Mouse (Mus musculus) hindbrain, embryonic 11.5 days (tissue): ENCODE measurements around the gene Htr6. TPM values are rescaled to one million over a fixed set of nuclear protein-coding genes. Genes with fewer than 3 reads are reported as not detected.

Source experiments
- ATAC-seq: fragments of 200-750 bp; cut with Nextera tagmentation; 2 replicates; pipeline ENCODE4 v1.8.0; 2017; ENCODE audit warnings: mild to moderate bottlenecking, moderate TSS enrichment, moderate library complexity; ENCODE audit not compliant: low FRiP score
- DNase-seq: peaks from one replicate; pipeline ENCODE4 v3.0.0-alpha.2; 2015; ENCODE audit warnings: low spot score
- H3K27ac ChIP-seq: fragments of 300-500 bp; sonication (generic); 2 replicates; pipeline ENCODE4 v1.5.1; 2014; ENCODE audit warnings: mild to moderate bottlenecking, low read depth, low read length
- H3K27me3 ChIP-seq: fragments of 300-500 bp; sonication (generic); 2 replicates; pipeline ENCODE4 v1.6.1; 2014; ENCODE audit warnings: mild to moderate bottlenecking, low read length, moderate library complexity, mixed read lengths; ENCODE audit not compliant: control insufficient read depth, insufficient read depth
- H3K36me3 ChIP-seq: fragments of 300-500 bp; sonication (generic); 2 replicates; pipeline ENCODE4 v1.6.1; 2014; ENCODE audit warnings: mild to moderate bottlenecking, low read length, moderate library complexity, mixed read lengths; ENCODE audit not compliant: control insufficient read depth, insufficient read depth
- H3K4me1 ChIP-seq: fragments of 300-500 bp; sonication (generic); replicated peaks from 2 replicates; pipeline ENCODE4 v1.6.1; 2014; ENCODE audit warnings: low read length, mixed read lengths; ENCODE audit not compliant: control insufficient read depth, insufficient read depth
- H3K4me2 ChIP-seq: fragments of 300-500 bp; sonication (generic); replicated peaks from 2 replicates; pipeline ENCODE4 v1.6.1; 2014; ENCODE audit warnings: mild to moderate bottlenecking, low read depth, low read length
- H3K4me3 ChIP-seq: fragments of 300-500 bp; sonication (generic); 2 replicates; pipeline ENCODE4 v1.5.1; 2014; ENCODE audit warnings: low read depth, low read length
- H3K9ac ChIP-seq: fragments of 300-500 bp; sonication (generic); 2 replicates; pipeline ENCODE4 v1.6.1; 2014; ENCODE audit warnings: low read depth, low read length
- H3K9me3 ChIP-seq: fragments of 300-500 bp; sonication (generic); 2 replicates; pipeline ENCODE4 v1.6.1; 2016; ENCODE audit warnings: low read length; ENCODE audit not compliant: control insufficient read depth
- WGBS: fragments of 180-500 bp; shearing (Covaris S2); extraction: QIAGEN DNeasy Blood & Tissue Kit; methylation state at CpG from one replicate; pipeline ENCODE4 v1.1.7; 2014; 5-methylcytosine and 5-hydroxymethylcytosine counted together
- polyA plus RNA-seq: library from polyadenylated mRNA; unstranded; fragments of >200 nt; fragmentation: Nextera tagmentation; extraction: Ambion mirVana; gene quantifications from 2 replicates; pipeline ENCODE4 v1.2.1, GENCODE M21; 2014

The Htr6 gene
- polyA plus RNA-seq, 1 experiment from 2014 or later = not detected

DNA sequence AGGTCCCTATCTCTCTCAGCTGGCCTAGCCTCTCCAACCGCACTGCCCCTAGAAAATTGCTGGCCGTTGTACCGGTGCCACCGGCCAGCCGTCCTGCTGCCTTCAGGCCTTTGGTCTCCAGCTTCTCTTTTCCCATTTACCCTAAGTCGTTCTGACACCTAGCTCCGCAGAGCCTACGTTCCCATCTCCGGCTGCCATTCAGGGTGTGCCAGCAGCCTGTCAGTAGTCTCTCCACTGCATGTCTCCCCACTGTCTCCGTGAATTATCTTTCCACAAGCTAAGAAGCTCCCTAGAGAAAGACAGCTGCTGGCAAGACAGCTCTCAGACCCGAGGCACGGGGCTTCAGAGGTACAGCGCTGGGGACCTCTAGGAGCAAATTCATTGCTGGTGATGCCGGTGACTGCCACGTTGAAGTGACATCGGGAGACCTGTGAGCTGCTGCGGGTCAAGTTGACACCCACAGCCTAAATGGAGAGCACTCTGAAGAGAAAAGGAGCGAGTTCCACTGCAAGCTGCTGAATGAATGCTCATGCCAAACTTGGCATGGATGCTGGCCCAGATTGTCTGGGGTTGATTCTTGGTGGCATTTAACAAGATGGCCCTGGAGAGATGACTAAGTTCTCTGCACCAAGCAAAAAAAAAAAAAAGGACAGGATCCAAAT, 6.0 kb upstream of the Htr6 start:
- 75% methylated on average over 18 of the region's 18 CpGs for WGBS
- no peak overlapping the region for H3K4me3 ChIP-seq
- H3K27ac ChIP-seq = no peak overlapping the region
- no peak overlapping the region for H3K9ac ChIP-seq
- peaks cover 6% of the 10 kb centered on the region; the same call in 1 of the 2 replicates for H3K4me1 ChIP-seq
- no peaks in the 10 kb centered on the region for H3K36me3 ChIP-seq
- no peak for DNase-seq
- peaks cover 13% of the 10 kb centered on the region for H3K27me3 ChIP-seq
- H3K9me3 ChIP-seq = no peaks in the 10 kb centered on the region
- no peak for ATAC-seq
- no peak overlapping the region for H3K4me2 ChIP-seq

DNA sequence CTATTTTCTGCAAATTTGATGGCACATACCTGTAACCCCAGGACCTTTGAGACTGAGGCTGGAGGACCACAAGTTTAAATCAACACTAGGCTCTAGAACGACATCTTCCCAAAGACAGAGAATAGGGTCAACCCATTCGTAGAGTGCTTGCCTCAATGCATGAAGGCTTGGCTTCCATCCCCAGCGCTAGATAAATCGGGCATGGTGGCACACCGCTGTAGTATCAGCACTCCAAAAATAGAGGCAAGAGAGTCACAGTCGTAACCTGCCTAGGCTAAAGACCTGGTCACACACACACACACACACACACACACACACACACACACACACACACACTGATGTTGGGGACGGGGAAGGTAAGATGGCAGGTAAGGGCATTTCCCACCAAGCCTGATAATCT, 4.9 kb upstream of the Htr6 start:
- no peak overlapping the region for H3K9ac ChIP-seq
- H3K4me1 ChIP-seq = peaks cover 8% of the 10 kb centered on the region; the same call in 1 of the 2 replicates
- DNase-seq = no peak
- H3K27me3 ChIP-seq = peaks cover 25% of the 10 kb centered on the region
- no peaks in the 10 kb centered on the region for H3K9me3 ChIP-seq
- WGBS = 95% methylated on average over 7 of the region's 7 CpGs
- no peak overlapping the region for H3K4me3 ChIP-seq
- no peaks in the 10 kb centered on the region for H3K36me3 ChIP-seq
- H3K4me2 ChIP-seq = no peak overlapping the region
- no peak overlapping the region for H3K27ac ChIP-seq
- no peak for ATAC-seq

DNA sequence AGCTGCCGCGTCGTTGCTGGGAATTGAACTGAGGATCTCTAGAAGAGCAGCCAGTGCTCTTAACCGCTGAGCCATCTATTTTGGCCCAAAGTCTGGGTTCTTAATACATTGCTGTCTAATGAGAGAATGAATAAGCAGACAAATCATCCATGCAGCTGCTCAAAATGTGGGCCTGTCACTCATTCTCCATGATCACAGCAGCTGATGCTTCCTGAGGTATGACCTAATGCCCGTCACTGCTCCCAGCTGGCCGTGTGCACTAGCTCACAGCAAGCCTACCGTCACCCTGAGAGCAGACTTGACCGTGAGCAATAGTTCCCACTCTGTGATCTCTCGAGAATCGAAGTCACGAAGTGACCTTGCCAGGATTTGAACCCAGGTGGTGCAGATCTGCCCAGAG, 4.1 kb upstream of the Htr6 start:
- Histone ChIP-seq H3K4me1 (peaks cover 8% of the 10 kb centered on the region; the same call in 1 of the 2 replicates), H3K4me2 (no peak overlapping the region), H3K4me3 (no peak overlapping the region), H3K27me3 (peaks cover 31% of the 10 kb centered on the region), H3K36me3 (no peaks in the 10 kb centered on the region), H3K9ac (no peak overlapping the region), H3K9me3 (no peaks in the 10 kb centered on the region), H3K27ac (no peak overlapping the region)
- DNase-seq (no peak), ATAC-seq (no peak)
- WGBS = 75% methylated on average over 11 of the region's 11 CpGs

DNA sequence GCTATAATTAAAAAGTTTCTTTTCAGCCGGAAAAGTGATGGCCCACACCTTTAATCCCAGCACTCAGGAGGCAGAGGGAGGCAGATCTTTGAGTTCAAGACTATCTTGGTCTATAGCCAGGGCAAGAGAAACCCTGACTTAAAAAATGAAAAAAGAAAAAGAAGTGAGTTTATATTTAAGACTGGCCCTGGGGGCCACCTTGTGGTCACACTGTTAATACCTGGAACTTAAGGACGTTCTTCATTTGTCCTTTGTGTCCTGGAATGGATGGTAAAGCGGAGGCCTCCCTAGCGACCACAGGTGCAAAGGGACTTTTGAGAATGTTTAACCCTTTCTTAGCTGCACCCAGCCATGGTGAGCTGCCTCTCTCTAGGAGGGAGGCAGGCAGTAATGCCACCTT, 3.4 kb upstream of the Htr6 start:
- no peaks in the 10 kb centered on the region for H3K36me3 ChIP-seq
- H3K4me1 ChIP-seq = peaks cover 8% of the 10 kb centered on the region; the same call in 1 of the 2 replicates
- no peaks in the 10 kb centered on the region for H3K9me3 ChIP-seq
- WGBS = 23% methylated on average over 4 of the region's 4 CpGs
- H3K9ac ChIP-seq = no peak overlapping the region
- H3K4me2 ChIP-seq = no peak overlapping the region
- no peak overlapping the region for H3K4me3 ChIP-seq
- no peak overlapping the region for H3K27ac ChIP-seq
- peaks cover 38% of the 10 kb centered on the region for H3K27me3 ChIP-seq
- ATAC-seq (no peak), DNase-seq (no peak)

DNA sequence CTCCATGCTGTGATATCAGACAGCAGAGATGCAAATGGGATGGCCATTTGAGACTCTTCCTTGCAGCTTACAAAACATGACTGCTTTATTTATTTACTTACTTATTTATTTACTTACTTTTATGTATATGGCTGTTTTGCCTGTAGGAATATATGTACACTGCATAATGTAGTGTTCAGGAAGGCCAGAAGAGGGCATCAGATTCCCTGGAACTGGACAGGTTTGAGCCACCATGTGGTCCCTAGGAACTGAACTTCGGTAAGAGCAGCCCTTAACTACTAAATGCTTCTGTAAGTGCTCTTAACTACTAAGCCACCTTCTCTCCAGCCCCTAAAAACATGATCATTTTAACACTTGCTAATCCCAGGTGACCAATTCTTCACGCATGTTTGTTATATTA, 2.9 kb upstream of the Htr6 start:
- Histone ChIP-seq H3K27me3 (peaks cover 42% of the 10 kb centered on the region), H3K4me3 (no peak overlapping the region), H3K9me3 (no peaks in the 10 kb centered on the region), H3K27ac (no peak overlapping the region), H3K36me3 (no peaks in the 10 kb centered on the region), H3K4me2 (no peak overlapping the region), H3K9ac (no peak overlapping the region), H3K4me1 (peaks cover 6% of the 10 kb centered on the region; the same call in 1 of the 2 replicates)
- no peak for ATAC-seq
- peak; percentile 46 for DNase-seq
- WGBS = 49% methylated on average over 2 of the region's 2 CpGs

DNA sequence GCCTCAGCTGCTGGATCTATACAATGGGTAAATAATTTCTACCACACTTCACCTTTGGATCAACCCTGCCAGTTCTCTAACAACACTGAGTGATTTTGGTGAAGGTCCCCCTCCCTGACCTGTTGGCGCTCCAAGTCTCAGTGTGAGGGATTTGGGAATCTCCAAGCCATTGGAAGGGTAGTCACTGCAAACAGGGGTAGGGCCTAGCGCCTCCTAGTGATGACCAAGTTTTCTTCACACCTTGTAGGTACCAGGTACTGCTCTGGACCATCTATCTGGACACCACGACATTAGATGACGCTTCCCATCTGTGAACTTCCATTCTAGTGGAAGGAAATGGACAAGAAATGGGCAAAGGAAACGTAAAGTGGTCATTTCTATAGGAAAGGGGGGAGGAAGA, 545 bp upstream of the Htr6 start:
- 21% methylated on average over 5 of the region's 5 CpGs for WGBS
- H3K9me3 ChIP-seq = no peaks in the 10 kb centered on the region
- peaks cover 49% of the 10 kb centered on the region for H3K27me3 ChIP-seq
- no peak overlapping the region for H3K27ac ChIP-seq
- H3K4me1 ChIP-seq = 0 out of 2 replicates have a peak, but pooled peaks cover 2% of the 10 kb centered on the region
- H3K4me3 ChIP-seq = peak overlapping the region; percentile 38; the same call in 1 of the 2 replicates
- peak overlapping the region; percentile 86; the same call in 1 of the 2 replicates for H3K4me2 ChIP-seq
- H3K36me3 ChIP-seq = no peaks in the 10 kb centered on the region
- DNase-seq (no peak), ATAC-seq (no peak)
- H3K9ac ChIP-seq = no peak overlapping the region

DNA sequence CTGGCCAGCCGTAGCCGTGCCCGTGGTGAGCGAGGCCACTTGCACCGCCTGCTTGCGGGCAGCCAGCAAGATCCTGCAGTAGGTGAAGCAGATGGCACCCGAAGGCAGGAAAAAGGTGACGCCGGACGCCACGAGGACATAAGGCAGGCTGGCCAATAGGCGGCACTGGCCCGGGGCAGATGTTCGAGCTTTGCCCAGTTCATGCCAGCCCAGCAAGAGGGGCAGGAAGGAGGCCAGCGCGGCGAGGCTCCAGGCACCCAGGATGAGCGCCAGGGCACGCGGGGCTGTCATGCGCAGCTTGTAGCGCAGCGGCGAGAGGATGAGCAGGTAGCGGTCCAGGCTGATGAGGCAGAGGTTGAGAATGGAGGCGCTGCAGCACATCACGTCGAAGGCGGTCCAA, 1.3 kb downstream of the Htr6 start:
- H3K4me2 ChIP-seq = peak overlapping the region; percentile 86; the same call in 1 of the 2 replicates
- H3K9ac ChIP-seq = no peak overlapping the region
- ATAC-seq (no peak), DNase-seq (no peak)
- no peaks in the 10 kb centered on the region for H3K9me3 ChIP-seq
- no peak overlapping the region for H3K4me3 ChIP-seq
- 0 out of 2 replicates have a peak, but pooled peaks cover 2% of the 10 kb centered on the region for H3K4me1 ChIP-seq
- H3K27ac ChIP-seq = no peak overlapping the region
- peaks cover 49% of the 10 kb centered on the region for H3K27me3 ChIP-seq
- 16% methylated on average over 29 of the region's 29 CpGs for WGBS
- H3K36me3 ChIP-seq = no peaks in the 10 kb centered on the region

DNA sequence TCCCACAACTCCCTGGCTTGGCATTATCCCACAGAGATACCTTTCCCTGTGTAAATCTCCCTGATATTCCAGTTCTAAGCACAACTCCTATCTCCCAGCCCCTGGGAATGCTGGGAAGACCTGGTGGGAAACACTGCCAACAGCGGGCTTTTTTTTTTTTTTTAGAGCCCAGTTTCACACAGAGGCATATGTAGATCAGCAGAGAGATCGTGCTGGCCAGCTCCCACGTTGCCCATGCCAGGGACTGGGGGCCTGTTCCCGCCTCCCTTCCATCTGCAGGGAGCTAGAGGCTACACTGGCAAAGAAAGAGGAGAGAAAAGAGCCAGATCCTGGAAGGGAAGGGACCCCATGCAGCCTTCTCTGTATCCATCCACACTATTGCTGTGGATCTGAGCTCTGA, 7.1 kb downstream of the Htr6 start:
- Histone ChIP-seq H3K4me2 (no peak overlapping the region), H3K9ac (no peak overlapping the region), H3K36me3 (no peaks in the 10 kb centered on the region), H3K27ac (no peak overlapping the region), H3K27me3 (peaks cover 6% of the 10 kb centered on the region), H3K4me1 (no peaks in the 10 kb centered on the region), H3K9me3 (no peaks in the 10 kb centered on the region), H3K4me3 (no peak overlapping the region)
- no peak for ATAC-seq
- no peak for DNase-seq
- 49% methylated on average over 4 of the region's 4 CpGs for WGBS

DNA sequence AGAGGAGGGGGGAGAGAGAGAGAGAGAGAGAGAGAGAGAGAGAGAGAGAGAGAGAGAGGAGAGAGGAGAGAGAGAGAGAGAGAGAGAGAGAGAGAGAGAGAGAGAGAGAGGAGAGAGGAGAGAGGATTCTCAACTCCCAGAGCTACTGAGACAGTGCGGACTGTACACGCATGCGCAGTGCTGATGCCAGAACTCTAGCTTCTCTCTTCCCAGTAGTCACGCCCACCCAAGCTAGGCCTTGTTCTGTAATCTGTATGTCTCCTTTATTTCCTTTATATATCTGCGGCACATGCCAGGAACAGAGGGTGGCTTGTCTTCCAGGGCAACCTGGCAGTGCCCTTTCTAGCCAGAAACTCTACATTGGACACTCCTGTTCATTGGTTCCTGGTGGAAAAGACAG, 10.5 kb downstream of the Htr6 start:
- Histone ChIP-seq H3K9ac (no peak overlapping the region), H3K27me3 (no peaks in the 10 kb centered on the region), H3K27ac (no peak overlapping the region), H3K4me1 (no peaks in the 10 kb centered on the region), H3K9me3 (no peaks in the 10 kb centered on the region), H3K4me2 (no peak overlapping the region), H3K4me3 (no peak overlapping the region), H3K36me3 (no peaks in the 10 kb centered on the region)
- no peak for ATAC-seq
- no peak for DNase-seq
- 95% methylated on average over 5 of the region's 5 CpGs for WGBS
